Mouse (Mus musculus) T-helper 17 cell (primary cell): ENCODE results near the gene Pom121l2.

Experiments used
- in situ Hi-C, 2 experiments: fragments of 300-600 bp; cut with MboI, MseI; formaldehyde crosslinking; loops; 1 replicate in 1 of 2; 2 replicates in 1 of 2; pipeline ENCODE4 v1.15.1; 2025; ENCODE audit warnings: high pct_unique_total_duplicates in 2 of 2

Gene Pom121l2

DNA sequence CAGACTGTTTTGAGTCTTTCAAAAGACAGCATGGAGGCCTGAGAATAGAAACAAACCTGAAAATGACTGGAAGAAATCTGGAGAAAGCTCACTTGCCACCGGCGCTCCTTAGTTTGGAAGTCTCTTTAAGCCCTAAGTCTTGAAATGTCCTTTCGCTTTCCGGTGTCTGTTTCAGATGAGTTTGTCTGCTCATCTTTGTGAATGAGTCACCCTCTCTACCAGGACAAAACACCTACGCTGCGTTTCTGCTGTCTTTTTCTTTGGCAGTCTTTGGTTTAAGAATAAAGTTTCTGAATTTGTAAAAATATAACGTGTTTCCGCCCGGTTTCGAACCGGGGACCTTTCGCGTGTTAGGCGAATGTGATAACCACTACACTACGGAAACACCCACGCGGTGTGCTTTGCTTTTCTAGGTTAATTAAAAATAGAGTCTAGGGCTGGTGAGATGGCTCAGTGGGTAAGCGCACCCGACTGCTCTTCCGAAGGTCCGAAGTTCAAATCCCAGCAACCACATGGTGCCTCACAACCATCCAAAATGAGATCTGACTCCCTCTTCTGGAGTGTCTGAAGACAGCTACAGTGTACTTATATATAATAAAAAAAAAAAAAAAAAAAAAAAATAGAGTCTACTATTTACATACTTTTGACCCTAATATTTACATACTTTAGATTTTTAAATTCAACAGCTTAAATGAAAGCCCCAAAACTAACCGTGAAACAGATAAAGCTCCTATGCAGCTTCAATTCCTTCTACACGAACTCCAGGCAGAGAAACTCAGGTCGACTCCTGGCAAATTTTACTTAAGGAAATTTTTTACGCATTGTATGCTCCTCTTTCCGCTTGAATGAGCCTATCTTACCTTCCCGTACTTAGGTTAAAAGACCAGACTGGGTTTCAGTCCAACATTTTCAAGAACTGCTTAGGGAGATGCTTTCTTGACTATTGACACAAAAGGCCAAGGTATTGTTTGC lies 34.8 kb downstream of the Pom121l2 start:
- in situ Hi-C loops = no loop called here

DNA sequence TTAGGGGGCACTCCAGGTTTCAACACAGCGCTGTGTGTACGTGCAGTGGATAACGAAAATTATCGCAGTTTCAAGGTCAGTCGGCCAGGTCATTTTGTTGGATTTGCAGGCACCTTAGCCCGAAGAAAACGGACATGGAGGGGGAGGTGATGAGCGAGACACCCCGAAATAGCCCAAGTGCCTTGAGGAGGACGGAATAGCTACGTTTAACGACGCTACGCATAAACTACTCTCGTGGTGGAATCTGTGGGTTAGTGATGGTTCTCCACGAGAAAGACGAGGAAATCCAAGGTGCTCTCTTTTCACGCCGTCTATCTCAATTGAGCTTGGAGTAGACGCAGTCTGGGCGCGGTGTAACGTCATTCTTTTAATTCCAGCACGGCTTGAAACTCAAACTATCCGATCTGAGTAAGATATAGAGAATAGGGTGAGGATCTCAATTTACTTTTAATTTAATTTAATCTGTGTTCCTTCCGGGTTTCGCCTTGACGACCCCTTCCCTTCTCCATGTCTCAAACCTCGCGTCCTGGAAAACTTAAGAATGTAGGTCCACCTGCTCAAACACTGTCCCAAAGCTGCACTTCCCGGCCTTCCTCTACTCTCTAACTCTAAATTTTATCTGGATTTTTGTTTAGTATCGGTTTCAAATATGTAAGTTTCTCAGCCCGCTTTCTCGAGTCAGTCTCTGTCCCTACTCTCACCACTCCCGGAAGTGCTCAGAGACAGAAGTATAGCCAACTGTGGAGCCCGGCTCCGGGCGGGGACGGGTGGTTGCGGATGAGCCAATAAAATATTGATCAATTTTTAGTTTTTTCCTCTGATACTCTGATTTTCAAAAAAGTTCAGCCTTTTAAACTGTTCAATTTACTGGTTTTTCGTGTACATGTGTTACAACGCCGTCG lies 39.2 kb downstream of the Pom121l2 start:
- in situ Hi-C loops = loop anchor here (5.0 to 10.0 kb wide), 5 partner anchors 165 to 1497 kb away; partner anchors contain the start of gene Trim27 (in 2 of the 2)

- in situ Hi-C loops = loop anchor here (5.0 to 10.0 kb wide), 5 partner anchors 166 to 1496 kb away; partner anchors contain the start of gene Trim27 (in 2 of the 2)
These were observed 39.9 kb downstream of the Pom121l2 start for GRCm38 (mm10) chr13:22020901-22021339.

DNA sequence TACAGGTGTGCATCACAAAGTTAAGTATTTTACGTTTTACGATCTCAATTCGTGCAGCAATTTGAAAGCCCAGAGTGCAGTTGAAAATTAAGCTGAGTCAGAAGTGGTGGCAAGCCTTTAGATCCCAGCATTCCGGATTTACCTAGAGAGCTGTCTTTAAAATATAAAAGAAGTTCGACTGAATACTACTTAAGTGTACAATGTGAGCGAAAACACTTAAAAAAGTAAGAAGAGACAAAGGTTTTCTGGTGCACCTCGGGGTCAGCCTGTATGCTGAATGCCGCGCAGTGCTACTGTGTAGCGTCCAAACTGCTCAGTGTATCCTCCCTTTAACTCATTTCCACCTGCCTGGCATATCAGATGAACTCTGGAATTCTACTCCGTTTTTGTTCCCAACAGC lies 40.6 kb downstream of the Pom121l2 start:
- in situ Hi-C loops = loop anchor here (5.0 to 10.0 kb wide), 5 partner anchors 167 to 1496 kb away; partner anchors contain the start of gene Trim27 (in 2 of the 2)

DNA sequence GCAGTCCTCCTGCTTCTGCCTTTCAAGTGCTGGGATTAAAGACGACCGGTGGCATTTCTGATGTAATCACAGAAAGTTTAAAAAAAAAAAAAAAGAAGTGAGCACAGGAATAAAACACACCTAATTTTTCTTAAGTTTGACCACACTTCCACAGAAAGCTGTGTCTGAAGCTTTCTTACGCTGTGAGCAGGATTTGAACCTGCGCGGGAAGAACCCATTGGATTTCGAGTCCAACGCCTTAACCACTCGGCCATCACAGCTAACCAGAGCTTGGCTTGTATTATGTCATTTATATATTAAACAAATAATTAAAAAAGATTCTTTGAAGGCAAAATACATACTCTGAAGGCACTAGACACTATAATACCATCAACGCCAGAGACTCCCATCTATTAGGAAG lies 41.2 kb downstream of the Pom121l2 start:
- in situ Hi-C loops = loop anchor here (5.0 to 10.0 kb wide), 5 partner anchors 167 to 1495 kb away; partner anchors contain the start of gene Trim27 (in 2 of the 2)

- in situ Hi-C loops = loop anchor here (5.0 to 10.0 kb wide), 5 partner anchors 54 to 1408 kb away; partner anchors contain the start of gene Trim27 (in 2 of the 2)
These were observed 45.4 kb downstream of the Pom121l2 start for GRCm38 (mm10) chr13:22026058-22027031.

DNA sequence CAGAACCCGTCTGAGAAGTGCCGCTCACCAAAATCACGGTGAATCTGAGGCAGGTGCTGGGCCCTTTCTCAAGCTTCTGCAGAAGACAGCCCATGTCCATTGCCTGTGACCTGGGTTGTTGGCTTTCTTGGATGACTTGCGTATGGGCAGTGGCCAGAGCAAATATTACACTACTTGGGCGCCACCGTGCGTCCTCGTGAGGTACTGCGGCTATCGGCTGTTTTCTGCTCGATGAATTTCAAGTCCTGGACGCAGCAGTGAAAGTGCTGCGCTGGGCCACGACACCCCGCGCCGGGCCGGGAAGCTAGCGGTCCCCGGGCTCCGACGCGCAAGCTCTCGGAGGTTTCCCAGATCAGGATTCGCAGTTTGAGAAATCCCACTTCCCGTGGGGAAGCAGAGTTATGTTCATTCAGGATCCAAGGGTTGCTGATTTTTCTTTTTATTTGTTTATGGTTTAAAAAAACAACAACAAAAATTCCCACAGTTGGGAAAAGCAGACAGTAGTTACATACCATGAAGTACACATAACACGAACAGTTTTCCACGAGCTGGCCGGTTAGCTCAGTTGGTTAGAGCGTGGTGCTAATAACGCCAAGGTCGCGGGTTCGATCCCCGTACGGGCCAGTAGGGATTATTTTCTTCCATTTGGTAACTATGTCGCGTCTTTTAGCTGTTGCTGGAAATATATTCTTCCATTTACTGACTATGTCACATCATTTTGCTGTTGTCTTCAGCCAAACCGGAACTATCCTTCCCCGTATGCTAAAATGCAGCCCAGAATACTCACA lies 47.9 kb downstream of the Pom121l2 start:
- in situ Hi-C loops = loop anchor here (5.0 to 10.0 kb wide), 5 partner anchors 57 to 1406 kb away; partner anchors contain the start of gene Trim27 (in 2 of the 2)

DNA sequence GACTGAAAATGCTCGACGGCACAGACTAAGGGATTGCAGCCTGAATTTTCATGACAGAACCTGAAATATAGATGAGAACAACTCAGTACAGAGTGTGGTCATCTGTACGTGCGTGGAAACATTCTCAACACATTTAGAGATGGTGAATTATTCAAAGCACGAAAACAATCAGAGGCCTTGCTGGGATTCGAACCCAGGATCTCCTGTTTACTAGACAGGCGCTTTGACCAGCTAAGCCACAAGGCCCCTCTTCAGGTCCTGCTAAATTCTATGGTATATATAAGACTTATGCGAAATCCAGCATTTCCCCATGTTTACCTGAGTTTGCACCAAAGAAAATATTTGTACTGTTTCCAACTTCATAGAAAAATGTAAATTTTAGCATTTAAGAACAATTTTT lies 48.9 kb downstream of the Pom121l2 start:
- in situ Hi-C loops = loop anchor here (5.0 to 10.0 kb wide), 8 partner anchors 58 to 1487 kb away; partner anchors contain the start of gene Trim27 (in 2 of the 2)

GRCm38 (mm10) chr13:22030493-22030892 lies 49.5 kb downstream of the Pom121l2 start:
- in situ Hi-C loops = loop anchor here (5.0 to 10.0 kb wide), 4 partner anchors 103 to 1487 kb away; no protein-coding TSS in a partner anchor

GRCm38 (mm10) chr13:22033741-22034442 lies 52.9 kb downstream of the Pom121l2 start:
- in situ Hi-C loops = loop anchor here (5.0 to 10.0 kb wide), 4 partner anchors 107 to 1483 kb away; no protein-coding TSS in a partner anchor

- in situ Hi-C loops = loop anchor here (5.0 to 10.0 kb wide), 8 partner anchors 107 to 1713 kb away; partner anchors contain the start of genes Hist1h2bb (in 2 of the 2), Hist1h3c (in 2 of the 2), Hist1h2ad (in 1 of the 2) and Hist1h2ae (in 1 of the 2)
These were observed 53.7 kb downstream of the Pom121l2 start for GRCm38 (mm10) chr13:22034443-22035266.

DNA sequence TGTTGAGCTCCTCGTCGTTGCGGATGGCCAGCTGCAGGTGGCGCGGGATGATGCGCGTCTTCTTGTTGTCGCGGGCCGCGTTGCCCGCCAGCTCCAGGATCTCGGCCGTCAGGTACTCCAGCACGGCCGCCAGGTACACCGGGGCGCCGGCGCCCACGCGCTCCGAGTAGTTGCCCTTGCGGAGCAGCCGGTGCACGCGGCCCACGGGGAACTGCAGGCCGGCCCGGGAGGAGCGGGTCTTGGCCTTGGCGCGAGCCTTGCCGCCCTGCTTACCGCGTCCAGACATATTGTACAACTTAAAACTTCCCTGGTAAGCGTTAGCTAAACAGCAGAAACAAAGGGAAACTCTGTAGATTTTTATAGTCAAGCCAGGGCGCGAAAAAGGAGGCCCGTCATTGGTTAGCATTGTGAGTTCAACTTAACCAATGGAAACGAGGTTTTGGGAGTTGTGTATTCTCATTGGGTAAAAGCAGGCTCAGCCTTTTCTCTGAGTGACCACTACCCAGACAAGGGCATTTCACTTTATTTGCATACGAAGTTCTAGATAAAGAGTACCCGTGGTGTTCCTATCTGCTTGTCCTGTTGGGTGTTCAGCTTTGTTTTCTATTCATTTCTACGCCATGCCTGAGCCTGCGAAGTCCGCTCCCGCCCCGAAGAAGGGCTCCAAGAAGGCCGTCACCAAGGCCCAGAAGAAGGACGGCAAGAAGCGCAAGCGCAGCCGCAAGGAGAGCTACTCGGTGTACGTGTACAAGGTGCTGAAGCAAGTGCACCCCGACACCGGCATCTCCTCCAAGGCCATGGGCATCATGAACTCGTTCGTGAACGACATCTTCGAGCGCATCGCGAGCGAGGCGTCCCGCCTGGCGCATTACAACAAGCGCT lies 54.5 kb downstream of the Pom121l2 start, which contains the start of the genes Hist1h2ah and Hist1h2bk:
Gene Hist1h2ah (minus strand): TSS at position 302 of the 882 bp plus-strand sequence.
Gene Hist1h2bk (plus strand): TSS at position 604 of the 882 bp plus-strand sequence.
- in situ Hi-C loops = loop anchor here (5.0 to 10.0 kb wide), 5 partner anchors 211 to 1712 kb away; partner anchors contain the start of genes Hist1h2bb (in 2 of the 2), Hist1h3c (in 2 of the 2), Hist1h2ad (in 1 of the 2) and Hist1h2ae (in 1 of the 2)

DNA sequence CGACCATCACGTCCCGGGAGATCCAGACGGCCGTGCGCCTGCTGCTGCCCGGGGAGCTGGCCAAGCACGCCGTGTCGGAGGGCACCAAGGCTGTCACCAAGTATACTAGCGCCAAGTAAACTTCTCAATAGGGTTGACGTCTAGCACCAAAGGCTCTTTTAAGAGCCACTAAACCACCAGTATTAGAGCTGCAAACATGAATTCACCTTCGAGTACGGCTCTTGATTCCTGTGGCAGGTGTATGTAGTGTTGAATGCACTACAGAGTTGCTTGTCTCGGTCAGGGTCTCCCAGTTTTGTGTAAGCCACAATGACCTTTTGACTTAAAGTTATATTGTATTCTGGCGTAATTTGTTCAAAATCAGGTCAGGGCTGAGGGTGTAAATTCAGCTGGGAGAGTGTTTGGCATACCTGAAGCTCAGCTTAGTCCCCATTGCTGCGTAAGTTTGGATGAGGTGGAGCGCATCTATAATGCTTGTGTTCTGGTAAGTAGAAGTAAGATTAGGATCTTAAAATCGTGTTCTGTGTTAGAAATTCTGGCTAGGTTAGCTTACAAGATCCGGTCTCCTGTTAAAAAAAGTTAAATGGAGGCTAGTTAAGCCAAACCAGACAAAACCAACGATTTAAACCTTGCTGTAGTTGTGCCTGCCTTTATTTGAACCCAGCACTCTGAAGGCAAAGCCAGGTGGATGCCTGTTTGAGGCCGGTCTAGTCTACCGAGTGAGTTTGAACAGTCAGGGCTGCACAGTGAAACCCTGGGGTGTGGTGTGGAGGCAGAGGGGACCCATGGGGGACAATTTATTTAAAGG lies 55.4 kb downstream of the Pom121l2 start:
- in situ Hi-C loops = loop anchor here (5.0 to 10.0 kb wide), 5 partner anchors 212 to 1711 kb away; partner anchors contain the start of genes Hist1h2bb (in 2 of the 2), Hist1h3c (in 2 of the 2), Hist1h2ad (in 1 of the 2) and Hist1h2ae (in 1 of the 2)

DNA sequence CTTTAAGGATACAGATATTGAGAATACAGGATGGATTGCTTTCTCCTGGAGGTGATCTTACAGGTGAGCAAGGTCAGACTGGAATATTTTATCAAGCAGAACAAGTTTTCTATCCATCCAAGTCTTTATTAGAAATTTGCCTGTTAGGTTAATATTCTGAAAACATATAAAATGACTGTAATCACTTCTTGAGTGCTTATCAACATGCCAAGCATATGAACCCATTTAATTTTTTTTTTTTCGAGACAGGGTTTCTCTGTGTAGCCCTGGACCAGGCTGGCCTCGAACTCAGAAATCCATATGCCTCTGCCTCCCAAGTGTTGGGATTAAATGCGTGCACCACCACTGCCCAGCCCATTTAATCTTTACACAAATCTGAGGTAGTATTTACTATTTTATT lies 56.0 kb downstream of the Pom121l2 start:
- in situ Hi-C loops = loop anchor here (5.0 to 10.0 kb wide), 5 partner anchors 212 to 1710 kb away; partner anchors contain the start of genes Hist1h2bb (in 2 of the 2), Hist1h3c (in 2 of the 2), Hist1h2ad (in 1 of the 2) and Hist1h2ae (in 1 of the 2)
